ENCODE assay signal across 10 mouse cellular contexts in genomic region chr1:171060392-171060791, GRCm38 (mm10). TPM values are rescaled to one million over a fixed set of nuclear protein-coding genes. Genes with fewer than 3 reads are reported as not detected.
A peak's percentile ranks its signal among the peaks of the same experiment; 100 is the strongest.
DNase-seq lines count a peak whose midpoint lies in the region; ATAC-seq and TF ChIP-seq lines count a peak whose summit lies in the region.
"Had no signal": no experiment of that assay in that cellular context is flagged by ENCODE, and none has a peak within 500 bp of the region (broad histone marks: within the 10 kb centered on the region; RNA-seq: fewer than 3 reads in every experiment).

No protein-coding gene starts in this region.

- no peak for TF ChIP-seq CTCF in lung, adult 2 months (IDR thresholded peaks at IDR 0.05; ENCODE audit: insufficient read depth, low read length)
- TF ChIP-seq CTCF in midbrain, postnatal 0 days (IDR thresholded peaks at IDR 0.05) = no peak

- H3K36me3 ChIP-seq in lung, embryonic 15.5 days = no peaks in the 10 kb centered on the region
- no peaks in the 10 kb centered on the region for H3K36me3 ChIP-seq in embryonic facial prominence, embryonic 13.5 days
- no peaks in the 10 kb centered on the region for H3K36me3 ChIP-seq in liver, embryonic 16.5 days (ENCODE audit: control insufficient read depth, insufficient read depth)
- no peaks in the 10 kb centered on the region for H3K36me3 ChIP-seq in stomach, embryonic 16.5 days (ENCODE audit: control insufficient read depth, insufficient read depth, low read length)
- H3K36me3 ChIP-seq in midbrain, postnatal 0 days (ENCODE audit: insufficient read depth, low read length) = no peaks in the 10 kb centered on the region
- H3K36me3 ChIP-seq: forebrain, embryonic 15.5 days had no signal

- H3K27me3 ChIP-seq in lung, embryonic 15.5 days = peaks cover 13% of the 10 kb centered on the region
- H3K27me3 ChIP-seq in embryonic facial prominence, embryonic 13.5 days = peaks cover 23% of the 10 kb centered on the region
- H3K27me3 ChIP-seq in liver, embryonic 16.5 days (ENCODE audit: control insufficient read depth, insufficient read depth, low read depth, low read length) = peaks cover 8% of the 10 kb centered on the region
- peaks cover 7% of the 10 kb centered on the region; the same call in 1 of the 2 replicates for H3K27me3 ChIP-seq in stomach, embryonic 16.5 days (ENCODE audit: control insufficient read depth, insufficient read depth, low read length)
- peaks cover 18% of the 10 kb centered on the region for H3K27me3 ChIP-seq in midbrain, postnatal 0 days (ENCODE audit: insufficient read depth, low read length)

- H3K9me3 ChIP-seq in lung, embryonic 15.5 days = no peaks in the 10 kb centered on the region
- no peaks in the 10 kb centered on the region for H3K9me3 ChIP-seq in embryonic facial prominence, embryonic 13.5 days
- H3K9me3 ChIP-seq in liver, embryonic 16.5 days (replicated peaks; ENCODE audit: control insufficient read depth, low read length) = no peaks in the 10 kb centered on the region
- no peaks in the 10 kb centered on the region for H3K9me3 ChIP-seq in stomach, embryonic 16.5 days (replicated peaks; ENCODE audit: control insufficient read depth, low read length)
- H3K9me3 ChIP-seq in midbrain, postnatal 0 days (ENCODE audit: low read length) = no peaks in the 10 kb centered on the region
- H3K9me3 ChIP-seq: forebrain, embryonic 15.5 days had no signal

- H3K4me1 ChIP-seq in lung, embryonic 15.5 days = peaks cover 31% of the 10 kb centered on the region
- H3K4me1 ChIP-seq in lung, adult 2 months (ENCODE audit: control insufficient read depth, insufficient read depth, low read length) = peaks cover 6% of the 10 kb centered on the region
- H3K4me1 ChIP-seq in embryonic facial prominence, embryonic 13.5 days = peaks cover 7% of the 10 kb centered on the region; the same call in 1 of the 2 replicates
- peaks cover 12% of the 10 kb centered on the region for H3K4me1 ChIP-seq in liver, embryonic 16.5 days (ENCODE audit: control insufficient read depth, low read depth, low read length)
- H3K4me1 ChIP-seq in stomach, embryonic 16.5 days (ENCODE audit: control insufficient read depth, insufficient read depth, low read length) = 0 out of 2 replicates have a peak, but pooled peaks cover 2% of the 10 kb centered on the region
- no peaks in the 10 kb centered on the region for H3K4me1 ChIP-seq in midbrain, postnatal 0 days (ENCODE audit: insufficient read depth, low read length)

- ATAC-seq in lung, embryonic 15.5 days (ENCODE audit: borderline replicate concordance, extremely low read depth, low FRiP score, low TSS enrichment) = no peak
- no peak for ATAC-seq in embryonic facial prominence, embryonic 13.5 days (ENCODE audit: insufficient number of reproducible peaks, insufficient read depth, low FRiP score, low TSS enrichment, low read depth)
- no peak for ATAC-seq in liver, embryonic 16.5 days (ENCODE audit: low read depth)
- ATAC-seq in stomach, embryonic 16.5 days (ENCODE audit: insufficient read depth, low FRiP score) = no peak
- ATAC-seq in midbrain, postnatal 0 days (ENCODE audit: low FRiP score) = no peak
- ATAC-seq: forebrain, embryonic 15.5 days had no signal

- no peak overlapping the region for H3K4me3 ChIP-seq in lung, embryonic 15.5 days
- no peak overlapping the region for H3K4me3 ChIP-seq in lung, adult 2 months (replicated peaks; ENCODE audit: extremely low read depth, low read depth, low read length)
- H3K4me3 ChIP-seq in embryonic facial prominence, embryonic 13.5 days = no peak overlapping the region
- H3K4me3 ChIP-seq in liver, embryonic 16.5 days (ENCODE audit: low read depth, low read length) = no peak overlapping the region
- H3K4me3 ChIP-seq in stomach, embryonic 16.5 days (replicated peaks; ENCODE audit: low read length) = no peak overlapping the region
- no peak overlapping the region for H3K4me3 ChIP-seq in midbrain, postnatal 0 days (ENCODE audit: low read depth, low read length)
- H3K4me3 ChIP-seq: forebrain, embryonic 15.5 days; layer of hippocampus, adult 2 months; myocyte had no signal

- peak overlapping the region; percentile 76 for H3K27ac ChIP-seq in lung, embryonic 15.5 days
- H3K27ac ChIP-seq in embryonic facial prominence, embryonic 13.5 days = no peak overlapping the region
- H3K27ac ChIP-seq in liver, embryonic 16.5 days (ENCODE audit: low read length) = 0 out of 2 replicates have a peak overlapping the region, but pooled peaks have one; percentile 4
- H3K27ac ChIP-seq in stomach, embryonic 16.5 days (ENCODE audit: low read length) = peak overlapping the region; percentile 31; the same call in 1 of the 2 replicates
- no peak overlapping the region for H3K27ac ChIP-seq in midbrain, postnatal 0 days (ENCODE audit: low read depth, low read length)
- H3K27ac ChIP-seq: forebrain, embryonic 15.5 days; layer of hippocampus, adult 2 months had no signal

- DNase-seq in lung, adult 2 months = no peak
- no peak for DNase-seq in midbrain, postnatal 0 days (ENCODE audit: low spot score)
- no peak for DNase-seq in cerebellum, postnatal 36 days

- TF ChIP-seq POLR2A in lung, adult 2 months (IDR thresholded peaks at IDR 0.05; ENCODE audit: borderline replicate concordance, extremely low read depth, low read depth, low read length) = no peak

- WGBS in lung, embryonic 15.5 days = 6% methylated on average over 10 of the region's 10 CpGs
- 24% methylated on average over 10 of the region's 10 CpGs for WGBS in lung, adult 2 months
- 51% methylated on average over 10 of the region's 10 CpGs for WGBS in embryonic facial prominence, embryonic 13.5 days
- 6% methylated on average over 10 of the region's 10 CpGs for WGBS in liver, embryonic 16.5 days (ENCODE audit: insufficient replicate concordance)
- WGBS in stomach, embryonic 16.5 days = 20% methylated on average over 10 of the region's 10 CpGs
- 65% methylated on average over 10 of the region's 10 CpGs for WGBS in midbrain, postnatal 0 days

- no peak overlapping the region for H3K9ac ChIP-seq in lung, embryonic 15.5 days
- H3K9ac ChIP-seq in embryonic facial prominence, embryonic 13.5 days = no peak overlapping the region
- no peak overlapping the region for H3K9ac ChIP-seq in liver, embryonic 16.5 days (ENCODE audit: low read depth, low read length)
- H3K9ac ChIP-seq in stomach, embryonic 16.5 days (ENCODE audit: low read length) = no peak overlapping the region
- H3K9ac ChIP-seq in midbrain, postnatal 0 days (replicated peaks; ENCODE audit: low read length, poor library complexity, severe bottlenecking) = no peak overlapping the region
- H3K9ac ChIP-seq: forebrain, embryonic 15.5 days had no signal

- H3K4me2 ChIP-seq in lung, embryonic 15.5 days = peak overlapping the region; percentile 10
- H3K4me2 ChIP-seq in embryonic facial prominence, embryonic 13.5 days = 0 out of 2 replicates have a peak overlapping the region, but pooled peaks have one; percentile 1
- no peak overlapping the region for H3K4me2 ChIP-seq in liver, embryonic 16.5 days (ENCODE audit: low read depth, low read length)
- H3K4me2 ChIP-seq in stomach, embryonic 16.5 days (ENCODE audit: low read depth, low read length) = peak overlapping the region; percentile 16
- no peak overlapping the region for H3K4me2 ChIP-seq in midbrain, postnatal 0 days (ENCODE audit: low read depth, low read length, poor library complexity, severe bottlenecking)
- H3K4me2 ChIP-seq: forebrain, embryonic 15.5 days had no signal

RNA-seq across cellular contexts. Expression of gene Fcgr3, which starts 4.3 kb away (rescaled TPM):
- polyA plus RNA-seq in lung, embryonic 15.5 days (2015; fragmentation: Nextera tagmentation; extraction: Ambion mirVana) = 13.2 and 15.1 TPM in 2 replicates
- 19.5 and 23.3 TPM in 2 replicates for polyA plus RNA-seq in lung, adult 2 months (2012; rRNA removed)
- 9.4 and 10.1 TPM in 2 replicates for polyA plus RNA-seq in embryonic facial prominence, embryonic 13.5 days (2015; fragmentation: Nextera tagmentation; extraction: Ambion mirVana)
- 28.6 and 30.3 TPM in 2 replicates for polyA plus RNA-seq in liver, embryonic 16.5 days (2015; fragmentation: Nextera tagmentation; extraction: Ambion mirVana)
- 17.7 and 20.2 TPM in 2 replicates for polyA plus RNA-seq in stomach, embryonic 16.5 days (2015; fragmentation: Nextera tagmentation; extraction: Ambion mirVana)
- total RNA-seq in midbrain, postnatal 0 days (2014; rRNA removed) = 18.1 and 19.8 TPM in 2 replicates
- 12.8 and 14.2 TPM in 2 replicates for polyA plus RNA-seq in midbrain, postnatal 0 days (2015; fragmentation: Nextera tagmentation; extraction: Ambion mirVana)

RNA-seq across cellular contexts. Expression of gene Fcgr4, which starts 41.7 kb away (rescaled TPM):
- polyA plus RNA-seq in lung, embryonic 15.5 days (2015; fragmentation: Nextera tagmentation; extraction: Ambion mirVana) = 0.42 and 0.66 TPM in 2 replicates
- 6.8 and 7.9 TPM in 2 replicates for polyA plus RNA-seq in lung, adult 2 months (2012; rRNA removed)
- polyA plus RNA-seq in embryonic facial prominence, embryonic 13.5 days (2015; fragmentation: Nextera tagmentation; extraction: Ambion mirVana) = 0.41 and 0.55 TPM in 2 replicates
- polyA plus RNA-seq in liver, embryonic 16.5 days (2015; fragmentation: Nextera tagmentation; extraction: Ambion mirVana) = 4.1 and 4.3 TPM in 2 replicates
- 0.90 and 1.5 TPM in 2 replicates for polyA plus RNA-seq in stomach, embryonic 16.5 days (2015; fragmentation: Nextera tagmentation; extraction: Ambion mirVana)
- 0.57 TPM in 1 of 2 replicates, not detected in the other for total RNA-seq in midbrain, postnatal 0 days (2014; rRNA removed)
- 0.25 and 0.48 TPM in 2 replicates for polyA plus RNA-seq in midbrain, postnatal 0 days (2015; fragmentation: Nextera tagmentation; extraction: Ambion mirVana)
- total RNA-seq: layer of hippocampus, adult 2 months had no signal

RNA-seq across cellular contexts. Expression of gene Cfap126, which starts 53.3 kb away (rescaled TPM):
- polyA plus RNA-seq in lung, embryonic 15.5 days (2015; fragmentation: Nextera tagmentation; extraction: Ambion mirVana) = 7.2 and 8.3 TPM in 2 replicates
- 28.2 and 45.5 TPM in 2 replicates for polyA plus RNA-seq in lung, adult 2 months (2012; rRNA removed)
- 1.3 and 2.1 TPM in 2 replicates for polyA plus RNA-seq in embryonic facial prominence, embryonic 13.5 days (2015; fragmentation: Nextera tagmentation; extraction: Ambion mirVana)
- polyA plus RNA-seq in liver, embryonic 16.5 days (2015; fragmentation: Nextera tagmentation; extraction: Ambion mirVana) = 1.8 and 2.1 TPM in 2 replicates
- 2.1 and 3.1 TPM in 2 replicates for polyA plus RNA-seq in stomach, embryonic 16.5 days (2015; fragmentation: Nextera tagmentation; extraction: Ambion mirVana)
- total RNA-seq in midbrain, postnatal 0 days (2014; rRNA removed) = 0.38 and 1.5 TPM in 2 replicates
- polyA plus RNA-seq in midbrain, postnatal 0 days (2015; fragmentation: Nextera tagmentation; extraction: Ambion mirVana) = 6.0 and 8.1 TPM in 2 replicates

Comparison
In these comparisons a context has a peak if more than half of its experiments do, and no peak if none do; other contexts are left out.
1. H3K27ac ChIP-seq: peak in lung, embryonic 15.5 days (single experiment), liver, embryonic 16.5 days (single experiment) and stomach, embryonic 16.5 days (single experiment); none in embryonic facial prominence, embryonic 13.5 days (single experiment) and midbrain, postnatal 0 days (single experiment).
2. H3K4me2 ChIP-seq: peak in lung, embryonic 15.5 days (single experiment), embryonic facial prominence, embryonic 13.5 days (single experiment) and stomach, embryonic 16.5 days (single experiment); none in liver, embryonic 16.5 days (single experiment) and midbrain, postnatal 0 days (single experiment).